Mouse (Mus musculus) ES-Bruce4 (cell line): ENCODE measurements around the gene Lrrc49.

Source experiments
- CTCF ChIP-seq: IDR thresholded peaks from one replicate; pipeline ENCODE4 v1.8.1; 2011; ENCODE audit warnings: low read depth, low read length
- EP300 ChIP-seq: IDR thresholded peaks from 2 replicates; pipeline ENCODE4 v1.6.1; 2011; ENCODE audit warnings: low read depth, low read length; ENCODE audit not compliant: insufficient read depth
- POLR2A ChIP-seq: IDR thresholded peaks from one replicate; pipeline ENCODE4 v1.8.1; 2011; ENCODE audit warnings: low read length; ENCODE audit not compliant: insufficient read depth

- TF ChIP-seq POLR2A (no peak), CTCF (no peak), EP300 (no peak)
Observed at GRCm38 (mm10) chr9:60712771-60713541, 25.0 kb upstream of the Lrrc49 start, which contains the start of gene Larp6.
